Mouse (Mus musculus) heart, postnatal 0 days (tissue): ENCODE data around the gene Efcab11.

ENCODE experiments used
- CTCF ChIP-seq: IDR thresholded peaks from 2 replicates; pipeline ENCODE4 v1.5.1; 2016; ENCODE audit warnings: antibody characterized with exemption, control low read depth, low read depth
- EP300 ChIP-seq: IDR thresholded peaks from 2 replicates; pipeline ENCODE4 v1.6.1; 2016; ENCODE audit warnings: antibody characterized with exemption, low read depth

- TF ChIP-seq CTCF = no peak
- no peak for TF ChIP-seq EP300
Observed at GRCm38 (mm10) chr12:99929160-99929559, 44.9 kb upstream of the Efcab11 start.
